Mouse (Mus musculus): ENCODE measurements around the gene Cebpe. TPM values are rescaled to one million over a fixed set of nuclear protein-coding genes. Genes with fewer than 3 reads are reported as not detected.

Gene Cebpe
- polyA plus RNA-seq, 1 experiment from 2014 or later = 0.28 TPM

GRCm38 (mm10) chr14:54715402-54715801 lies 3.4 kb upstream of the Cebpe start:
- H3K9me3 ChIP-seq (ENCODE audit: control insufficient read depth, low read length) = no peaks in the 10 kb centered on the region
- no peaks in the 10 kb centered on the region for H3K27me3 ChIP-seq (replicated peaks; ENCODE audit: control insufficient read depth, insufficient read depth, low read length)
- H3K4me1 ChIP-seq (replicated peaks; ENCODE audit: control insufficient read depth, insufficient read depth, low read length) = no peaks in the 10 kb centered on the region
- 55% methylated on average over 1 of the region's 1 CpGs for WGBS
- H3K27ac ChIP-seq (ENCODE audit: low read depth) = no peak overlapping the region
- no peak overlapping the region; the same call in 1 of the 2 replicates for H3K4me2 ChIP-seq (ENCODE audit: low read length)
- H3K9ac ChIP-seq (ENCODE audit: low read length) = no peak overlapping the region
- H3K36me3 ChIP-seq (ENCODE audit: control insufficient read depth, insufficient read depth, low read length) = no peaks in the 10 kb centered on the region
- no peak overlapping the region for H3K4me3 ChIP-seq (ENCODE audit: low read depth, low read length)
- DNase-seq (ENCODE audit: low spot score) = no peak
- ATAC-seq (replicated peaks; ENCODE audit: low FRiP score, low TSS enrichment, low read depth) = no peak

DNA sequence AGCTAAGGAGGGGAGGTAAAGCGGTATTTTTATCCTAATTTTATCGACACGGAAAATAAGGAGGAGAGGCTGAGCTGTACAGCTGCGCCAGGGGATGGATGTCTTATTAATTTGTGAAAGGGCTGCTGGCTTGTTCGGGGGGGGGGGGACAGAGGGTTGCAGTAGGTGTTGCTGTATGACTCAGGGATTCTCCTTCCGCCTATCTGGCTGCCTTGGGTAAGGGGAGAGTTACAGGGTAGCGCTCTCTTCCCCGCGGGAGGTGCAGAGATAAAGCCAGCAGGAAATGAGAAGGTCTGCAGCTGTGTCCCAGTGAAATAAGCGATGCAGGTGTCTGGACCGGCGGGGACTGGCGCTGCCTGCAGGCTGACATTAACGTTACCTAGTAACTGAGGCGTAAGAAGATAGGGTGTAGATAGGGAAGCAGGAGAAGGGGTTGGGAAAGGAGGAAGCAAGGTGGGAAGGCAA lies 2.7 kb upstream of the Cebpe start:
- WGBS = 4% methylated on average over 15 of the region's 15 CpGs
- H3K4me2 ChIP-seq (ENCODE audit: low read length) = peak overlapping the region; percentile 63
- no peaks in the 10 kb centered on the region for H3K4me1 ChIP-seq (replicated peaks; ENCODE audit: control insufficient read depth, insufficient read depth, low read length)
- H3K36me3 ChIP-seq (ENCODE audit: control insufficient read depth, insufficient read depth, low read length) = no peaks in the 10 kb centered on the region
- H3K27ac ChIP-seq (ENCODE audit: low read depth) = no peak overlapping the region
- H3K27me3 ChIP-seq (replicated peaks; ENCODE audit: control insufficient read depth, insufficient read depth, low read length) = no peaks in the 10 kb centered on the region
- H3K9me3 ChIP-seq (ENCODE audit: control insufficient read depth, low read length) = no peaks in the 10 kb centered on the region
- ATAC-seq (replicated peaks; ENCODE audit: low FRiP score, low TSS enrichment, low read depth) (peak; percentile 65), DNase-seq (ENCODE audit: low spot score) (peak; percentile 69)
- H3K9ac ChIP-seq (ENCODE audit: low read length) = 0 out of 2 replicates have a peak overlapping the region, but pooled peaks have one; percentile 11
- H3K4me3 ChIP-seq (ENCODE audit: low read depth, low read length) = peak overlapping the region; percentile 22

DNA sequence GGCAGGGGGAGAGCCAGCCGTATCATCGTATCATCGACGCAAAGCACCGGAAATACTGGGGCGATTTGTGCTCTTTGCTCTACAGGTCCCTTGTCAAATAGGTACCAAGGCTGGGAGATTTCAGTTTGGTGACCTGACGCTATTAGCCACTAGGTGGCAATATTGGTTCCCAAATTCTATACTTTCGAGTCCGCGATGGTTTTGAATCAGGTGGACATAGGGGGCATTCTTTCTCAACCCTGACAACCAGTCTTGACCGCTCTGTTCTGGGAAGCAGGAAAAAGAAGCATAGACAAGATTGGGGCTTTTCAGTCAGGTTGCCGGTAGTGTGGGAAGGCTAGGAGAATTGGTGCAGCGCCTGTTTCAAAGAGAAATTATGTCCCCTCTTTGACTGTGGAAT lies 2.1 kb upstream of the Cebpe start:
- H3K4me2 ChIP-seq (ENCODE audit: low read length) = peak overlapping the region; percentile 63
- H3K9me3 ChIP-seq (ENCODE audit: control insufficient read depth, low read length) = no peaks in the 10 kb centered on the region
- no peaks in the 10 kb centered on the region for H3K4me1 ChIP-seq (replicated peaks; ENCODE audit: control insufficient read depth, insufficient read depth, low read length)
- peak; percentile 88 for DNase-seq (ENCODE audit: low spot score)
- whole genome bisulfite sequencing = under 1% methylated on average over 13 of the region's 13 CpGs
- peak; percentile 47; the same call in 1 of the 2 replicates for ATAC-seq (replicated peaks; ENCODE audit: low FRiP score, low TSS enrichment, low read depth)
- H3K27ac ChIP-seq (ENCODE audit: low read depth) = no peak overlapping the region
- peak overlapping the region; percentile 22 for H3K4me3 ChIP-seq (ENCODE audit: low read depth, low read length)
- 0 out of 2 replicates have a peak overlapping the region, but pooled peaks have one; percentile 11 for H3K9ac ChIP-seq (ENCODE audit: low read length)
- H3K36me3 ChIP-seq (ENCODE audit: control insufficient read depth, insufficient read depth, low read length) = no peaks in the 10 kb centered on the region
- H3K27me3 ChIP-seq (replicated peaks; ENCODE audit: control insufficient read depth, insufficient read depth, low read length) = no peaks in the 10 kb centered on the region

DNA sequence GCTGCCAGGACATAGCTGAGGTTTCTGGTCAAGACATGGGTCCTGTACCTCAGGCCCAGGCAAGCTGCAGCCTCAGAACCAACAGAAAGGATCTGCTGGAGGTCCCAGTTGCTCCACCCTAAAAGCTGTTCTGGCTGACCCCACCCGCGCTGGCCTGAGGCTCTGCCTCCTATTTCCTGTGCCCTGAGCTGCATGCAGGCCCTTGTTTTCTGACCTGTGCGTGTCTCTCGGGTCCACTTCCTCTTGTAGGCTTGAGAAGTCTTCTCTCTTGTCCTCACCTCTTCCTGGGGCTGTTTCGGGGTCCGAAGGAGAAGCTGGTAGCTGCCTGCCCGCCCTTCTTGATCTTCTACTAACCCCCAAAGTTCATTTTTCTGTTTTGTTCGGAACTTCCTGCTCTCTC lies 887 bp upstream of the Cebpe start:
- Histone ChIP-seq H3K9ac (ENCODE audit: low read length) (no peak overlapping the region), H3K36me3 (ENCODE audit: control insufficient read depth, insufficient read depth, low read length) (no peaks in the 10 kb centered on the region), H3K4me1 (replicated peaks; ENCODE audit: control insufficient read depth, insufficient read depth, low read length) (no peaks in the 10 kb centered on the region), H3K9me3 (ENCODE audit: control insufficient read depth, low read length) (no peaks in the 10 kb centered on the region), H3K4me3 (ENCODE audit: low read depth, low read length) (no peak overlapping the region), H3K27ac (ENCODE audit: low read depth) (no peak overlapping the region), H3K27me3 (replicated peaks; ENCODE audit: control insufficient read depth, insufficient read depth, low read length) (no peaks in the 10 kb centered on the region), H3K4me2 (ENCODE audit: low read length) (no peak overlapping the region)
- 73% methylated on average over 8 of the region's 8 CpGs for WGBS
- DNase-seq (ENCODE audit: low spot score) (no peak), ATAC-seq (replicated peaks; ENCODE audit: low FRiP score, low TSS enrichment, low read depth) (no peak)

GRCm38 (mm10) chr14:54709054-54709453 lies 2.9 kb downstream of the Cebpe start:
- no peaks in the 10 kb centered on the region for H3K27me3 ChIP-seq (replicated peaks; ENCODE audit: control insufficient read depth, insufficient read depth, low read length)
- H3K27ac ChIP-seq (ENCODE audit: low read depth) = no peak overlapping the region
- H3K4me3 ChIP-seq (ENCODE audit: low read depth, low read length) = no peak overlapping the region
- H3K4me1 ChIP-seq (replicated peaks; ENCODE audit: control insufficient read depth, insufficient read depth, low read length) = no peaks in the 10 kb centered on the region
- 79% methylated on average over 9 of the region's 9 CpGs for WGBS
- no peak overlapping the region for H3K9ac ChIP-seq (ENCODE audit: low read length)
- H3K9me3 ChIP-seq (ENCODE audit: control insufficient read depth, low read length) = no peaks in the 10 kb centered on the region
- DNase-seq (ENCODE audit: low spot score) (no peak), ATAC-seq (replicated peaks; ENCODE audit: low FRiP score, low TSS enrichment, low read depth) (no peak)
- H3K36me3 ChIP-seq (ENCODE audit: control insufficient read depth, insufficient read depth, low read length) = no peaks in the 10 kb centered on the region
- no peak overlapping the region for H3K4me2 ChIP-seq (ENCODE audit: low read length)

GRCm38 (mm10) chr14:54706589-54707320 lies 5.2 kb downstream of the Cebpe start:
- DNase-seq (ENCODE audit: low spot score) (no peak), ATAC-seq (replicated peaks; ENCODE audit: low FRiP score, low TSS enrichment, low read depth) (no peak)
- H3K4me2 ChIP-seq (ENCODE audit: low read length) = no peak overlapping the region
- H3K4me1 ChIP-seq (replicated peaks; ENCODE audit: control insufficient read depth, insufficient read depth, low read length) = no peaks in the 10 kb centered on the region
- no peaks in the 10 kb centered on the region for H3K9me3 ChIP-seq (ENCODE audit: control insufficient read depth, low read length)
- no peak overlapping the region for H3K9ac ChIP-seq (ENCODE audit: low read length)
- no peak overlapping the region for H3K27ac ChIP-seq (ENCODE audit: low read depth)
- H3K36me3 ChIP-seq (ENCODE audit: control insufficient read depth, insufficient read depth, low read length) = no peaks in the 10 kb centered on the region
- H3K27me3 ChIP-seq (replicated peaks; ENCODE audit: control insufficient read depth, insufficient read depth, low read length) = no peaks in the 10 kb centered on the region
- 49% methylated on average over 17 of the region's 17 CpGs for WGBS
- no peak overlapping the region for H3K4me3 ChIP-seq (ENCODE audit: low read depth, low read length)

- H3K36me3 ChIP-seq (ENCODE audit: control insufficient read depth, insufficient read depth, low read length) = no peaks in the 10 kb centered on the region
- 39% methylated on average over 5 of the region's 5 CpGs for WGBS
- ATAC-seq (replicated peaks; ENCODE audit: low FRiP score, low TSS enrichment, low read depth) (no peak), DNase-seq (ENCODE audit: low spot score) (no peak)
- H3K4me1 ChIP-seq (replicated peaks; ENCODE audit: control insufficient read depth, insufficient read depth, low read length) = no peaks in the 10 kb centered on the region
- H3K4me3 ChIP-seq (ENCODE audit: low read depth, low read length) = no peak overlapping the region
- H3K9ac ChIP-seq (ENCODE audit: low read length) = no peak overlapping the region
- H3K27me3 ChIP-seq (replicated peaks; ENCODE audit: control insufficient read depth, insufficient read depth, low read length) = no peaks in the 10 kb centered on the region
- H3K27ac ChIP-seq (ENCODE audit: low read depth) = no peak overlapping the region
- H3K9me3 ChIP-seq (ENCODE audit: control insufficient read depth, low read length) = no peaks in the 10 kb centered on the region
- no peak overlapping the region for H3K4me2 ChIP-seq (ENCODE audit: low read length)
These were observed 6.1 kb downstream of the Cebpe start for GRCm38 (mm10) chr14:54705844-54706243.

GRCm38 (mm10) chr14:54703207-54703606 lies 8.8 kb downstream of the Cebpe start:
- 58% methylated on average over 10 of the region's 10 CpGs for WGBS

GRCm38 (mm10) chr14:54701298-54701697 lies 10.7 kb downstream of the Cebpe start:
- Histone ChIP-seq H3K4me2 (ENCODE audit: low read length) (no peak overlapping the region), H3K9me3 (ENCODE audit: control insufficient read depth, low read length) (no peaks in the 10 kb centered on the region), H3K4me1 (replicated peaks; ENCODE audit: control insufficient read depth, insufficient read depth, low read length) (no peaks in the 10 kb centered on the region), H3K4me3 (ENCODE audit: low read depth, low read length) (no peak overlapping the region), H3K27me3 (replicated peaks; ENCODE audit: control insufficient read depth, insufficient read depth, low read length) (no peaks in the 10 kb centered on the region), H3K27ac (ENCODE audit: low read depth) (no peak overlapping the region), H3K9ac (ENCODE audit: low read length) (no peak overlapping the region), H3K36me3 (ENCODE audit: control insufficient read depth, insufficient read depth, low read length) (no peaks in the 10 kb centered on the region)
- peak; percentile 89 for DNase-seq (ENCODE audit: low spot score)
- WGBS = 6% methylated on average over 6 of the region's 6 CpGs
- ATAC-seq (replicated peaks; ENCODE audit: low FRiP score, low TSS enrichment, low read depth) = no peak; the same call in 1 of the 2 replicates

More at GRCm38 (mm10) chr14:54703207-54703606, 8.8 kb downstream of the Cebpe start:
- DNase-seq (ENCODE audit: low spot score) (no peak), ATAC-seq (replicated peaks; ENCODE audit: low FRiP score, low TSS enrichment, low read depth) (no peak)
- Histone ChIP-seq H3K27ac (ENCODE audit: low read depth) (no peak overlapping the region), H3K27me3 (replicated peaks; ENCODE audit: control insufficient read depth, insufficient read depth, low read length) (no peaks in the 10 kb centered on the region), H3K36me3 (ENCODE audit: control insufficient read depth, insufficient read depth, low read length) (no peaks in the 10 kb centered on the region), H3K4me1 (replicated peaks; ENCODE audit: control insufficient read depth, insufficient read depth, low read length) (no peaks in the 10 kb centered on the region), H3K4me2 (ENCODE audit: low read length) (no peak overlapping the region), H3K9me3 (ENCODE audit: control insufficient read depth, low read length) (no peaks in the 10 kb centered on the region), H3K4me3 (ENCODE audit: low read depth, low read length) (no peak overlapping the region), H3K9ac (ENCODE audit: low read length) (no peak overlapping the region)
